Mouse (Mus musculus) right cerebral cortex, postnatal 25 days (tissue): ENCODE data around the gene Macrod2.

Experiments used
- DNase-seq: peaks from one replicate; pipeline ENCODE4 v3.0.0; 2022

Macrod2 gene

DNA sequence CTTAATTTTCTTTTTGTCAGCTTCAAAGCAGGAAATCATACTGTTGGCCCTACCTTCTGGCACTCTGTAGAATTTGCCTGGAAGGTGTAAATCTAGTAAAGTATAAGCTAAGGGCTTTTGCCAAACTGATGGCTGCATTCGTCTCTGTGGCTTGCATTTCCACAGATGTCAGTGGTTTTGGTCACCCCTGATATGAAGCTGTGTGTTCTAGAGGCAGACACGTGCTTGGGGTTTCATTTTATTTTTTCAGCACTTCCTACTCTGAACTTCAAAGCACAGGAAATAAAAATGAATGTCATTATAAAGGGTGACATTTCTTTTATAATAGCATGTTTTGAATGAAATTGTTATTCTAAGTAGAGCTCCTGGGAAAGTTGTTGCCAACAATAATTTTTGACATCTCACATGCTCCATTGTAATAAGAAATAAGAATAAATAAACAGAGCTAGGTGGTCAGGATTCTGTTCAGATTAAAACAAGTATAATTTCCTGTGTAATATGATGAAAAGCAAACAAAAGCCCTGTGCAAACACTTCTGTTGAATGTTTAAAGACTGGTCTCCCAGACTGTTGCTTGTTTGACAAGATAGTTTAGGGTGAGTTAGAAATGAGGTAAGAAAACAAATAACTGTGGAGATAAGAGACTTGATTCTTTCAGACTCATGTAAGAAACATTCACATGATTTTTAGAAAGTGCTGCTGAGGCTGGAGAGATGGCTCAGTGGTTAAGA is 424.4 kb downstream of the Macrod2 start:
- no peak for DNase-seq

DNA sequence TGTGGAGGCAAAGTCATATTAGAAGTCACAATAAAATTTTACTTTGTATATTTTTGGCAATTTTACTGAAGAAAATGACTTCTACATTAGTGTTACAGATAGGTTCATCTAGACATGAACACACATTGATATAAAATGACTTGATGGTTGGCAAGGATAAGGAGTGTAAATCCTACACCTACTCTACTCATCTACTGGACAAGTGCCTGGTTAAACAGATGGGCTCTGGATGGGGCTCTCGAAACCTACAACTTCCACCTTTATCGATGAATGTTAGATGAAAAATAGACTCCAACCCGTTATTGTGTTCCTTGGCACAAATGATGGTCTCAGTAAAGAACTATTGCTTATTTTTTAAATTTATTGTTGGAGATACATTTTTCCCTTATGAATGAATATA is 427.3 kb downstream of the Macrod2 start:
- DNase-seq = no peak

DNA sequence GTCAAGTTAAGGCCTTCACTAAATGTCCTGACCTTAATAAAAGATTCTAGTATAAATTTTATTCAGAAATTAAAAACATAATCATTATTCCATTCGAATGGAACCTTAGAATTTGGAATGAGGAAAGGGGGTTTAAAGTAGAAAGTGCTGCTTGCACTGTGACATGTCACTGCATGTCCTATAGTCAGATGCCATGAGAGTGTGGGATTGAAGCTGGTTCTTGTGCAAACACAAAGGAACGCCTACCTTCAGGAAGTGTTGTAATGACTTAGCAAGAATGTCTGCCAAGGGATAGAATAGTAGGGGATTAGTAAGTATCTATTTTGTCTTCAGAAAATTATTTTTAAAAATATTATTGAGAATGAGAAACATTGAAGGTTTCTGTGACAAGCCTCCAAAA is 431.1 kb downstream of the Macrod2 start:
- no peak for DNase-seq

DNA sequence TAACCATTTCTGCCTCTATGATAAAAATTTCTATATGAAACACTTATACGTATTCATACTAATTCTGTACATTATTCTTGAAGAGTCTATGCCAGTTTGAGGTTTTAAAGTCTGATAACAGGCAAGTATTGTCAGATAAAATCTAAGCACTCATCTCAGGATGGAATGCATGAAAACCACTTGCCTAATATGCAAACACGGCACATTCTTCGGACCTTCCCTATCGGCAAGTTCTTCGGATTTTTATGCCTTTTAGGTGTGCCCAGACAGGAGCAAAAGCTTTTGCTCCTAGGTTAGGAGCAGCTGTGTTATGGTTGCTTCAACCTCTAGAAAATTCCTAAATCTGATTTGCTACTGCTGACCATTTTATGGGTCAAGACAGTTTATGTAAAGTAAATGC is 433.8 kb downstream of the Macrod2 start:
- no peak for DNase-seq

DNA sequence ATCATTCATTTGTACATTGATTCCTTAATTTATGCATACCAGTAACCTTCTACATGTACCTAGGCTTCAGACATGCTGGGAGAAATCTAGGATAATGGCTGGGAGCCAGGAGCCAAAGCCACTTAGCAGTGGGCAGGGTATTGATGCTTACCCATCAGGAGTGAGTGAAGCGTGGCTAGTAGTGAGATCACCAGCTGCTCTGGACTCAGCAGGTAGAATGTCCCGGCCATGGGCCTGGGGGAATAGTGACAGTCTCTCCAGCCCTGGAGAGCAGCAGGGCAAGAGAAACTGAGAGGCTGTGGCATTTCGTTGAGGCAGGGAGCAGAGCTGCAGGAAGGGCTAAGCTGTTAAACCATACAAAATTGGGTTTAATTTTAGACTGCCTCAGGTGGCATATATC is 435.0 kb downstream of the Macrod2 start:
- no peak for DNase-seq

DNA sequence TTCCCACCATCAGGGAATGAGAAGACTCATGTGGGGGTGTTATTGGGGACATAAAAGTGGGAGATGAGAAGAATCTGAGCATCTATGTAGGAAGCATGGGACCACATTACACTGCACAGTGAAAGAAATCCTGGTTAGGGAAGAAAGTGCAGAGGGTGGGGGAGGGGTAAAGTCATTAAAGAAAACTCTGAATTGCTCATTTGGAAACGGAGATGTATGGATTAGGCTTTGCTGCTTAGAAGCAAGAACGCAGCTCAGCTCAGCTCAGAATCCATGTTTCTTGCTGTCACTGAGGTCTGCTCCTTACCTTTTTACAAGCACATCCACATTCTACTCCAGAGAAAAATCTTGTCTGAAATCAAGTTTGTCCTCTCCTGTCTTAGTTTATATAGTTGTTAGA is 444.3 kb downstream of the Macrod2 start:
- no peak for DNase-seq

DNA sequence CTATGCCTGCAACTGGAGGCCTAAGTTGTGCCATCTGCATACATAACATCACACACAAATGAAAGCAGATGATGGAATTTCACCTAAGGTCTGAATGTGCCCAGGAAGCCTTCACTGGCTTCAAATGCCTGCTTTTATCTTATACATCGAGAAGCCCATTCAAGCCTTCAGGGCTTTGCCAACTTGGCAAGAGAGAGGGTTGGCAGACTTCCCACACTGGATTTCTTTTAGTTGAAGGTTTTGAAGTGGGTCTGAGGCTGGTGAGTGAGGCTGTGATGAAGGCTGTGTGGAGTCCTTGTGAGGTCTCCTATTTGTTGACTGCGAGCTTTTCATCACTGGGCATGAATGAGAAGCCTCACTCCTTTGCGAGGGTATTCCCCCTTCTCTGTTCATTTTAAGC is 444.8 kb downstream of the Macrod2 start:
- peak; percentile 34 for DNase-seq

DNA sequence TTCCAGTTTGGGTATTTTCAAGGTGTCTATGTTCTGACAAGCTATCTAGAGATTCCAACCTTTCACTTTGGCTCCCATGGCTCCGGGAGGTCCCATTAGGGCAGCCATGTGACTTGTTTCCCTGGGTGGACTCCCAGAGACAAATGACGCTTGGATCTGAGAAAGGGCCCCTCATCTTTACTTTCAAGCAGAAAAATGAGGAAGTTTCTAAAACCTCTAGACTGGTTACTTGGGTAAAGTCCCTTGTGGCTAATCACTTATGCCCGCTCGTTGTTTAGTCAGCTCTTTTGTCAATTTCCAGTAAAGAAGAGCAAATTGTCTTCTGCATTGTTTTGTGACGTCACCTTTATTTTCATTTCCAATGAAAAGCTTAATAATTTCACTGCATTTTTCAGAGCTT is 448.9 kb downstream of the Macrod2 start:
- no peak for DNase-seq

DNA sequence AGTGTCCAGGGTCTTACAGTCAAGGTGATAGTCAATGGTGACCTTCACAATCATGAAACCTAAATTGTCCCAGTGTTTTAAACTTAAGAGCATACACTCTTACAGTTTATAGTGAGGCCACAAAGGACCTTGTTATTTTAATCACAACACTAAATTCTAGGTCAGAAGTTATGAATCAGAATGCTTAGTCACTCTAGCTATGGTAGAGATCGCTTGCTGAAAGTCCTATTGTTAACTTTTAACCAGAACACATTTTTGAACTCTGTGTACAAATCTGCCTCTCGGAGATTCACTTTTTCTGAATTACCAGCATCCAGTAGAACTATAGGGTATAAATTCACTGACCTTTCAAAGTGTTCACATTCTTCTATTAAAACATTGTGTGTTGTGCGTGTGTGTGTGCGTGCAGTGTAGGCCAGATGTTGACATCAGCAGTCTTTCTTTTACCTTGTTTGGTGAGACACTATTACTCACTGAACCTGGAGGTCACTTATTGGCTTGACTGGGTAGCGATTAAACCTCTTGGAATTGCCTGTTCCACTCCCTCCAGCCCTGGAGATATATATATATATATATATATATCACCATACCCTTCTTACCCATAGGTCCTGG is 452.8 kb downstream of the Macrod2 start:
- DNase-seq = no peak

DNA sequence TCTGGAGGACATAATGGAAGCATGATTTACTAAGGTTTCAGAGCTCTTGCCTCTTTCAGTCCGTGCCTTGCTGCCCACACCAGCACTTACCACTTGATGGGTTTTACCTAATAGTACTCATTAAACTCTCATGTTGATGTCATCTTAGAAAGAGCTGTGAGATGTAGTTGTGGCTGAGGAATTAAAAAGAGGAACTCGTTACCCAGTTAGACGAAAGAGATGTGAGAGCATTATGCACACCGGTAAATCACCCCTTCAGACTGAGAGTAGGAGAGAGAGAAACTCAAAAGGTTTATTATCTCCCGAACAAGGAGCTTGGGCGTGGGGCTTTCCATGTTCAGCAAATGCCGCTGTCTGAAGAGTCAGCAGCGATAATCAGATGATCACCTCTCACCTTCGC is 458.4 kb downstream of the Macrod2 start:
- DNase-seq = no peak

DNA sequence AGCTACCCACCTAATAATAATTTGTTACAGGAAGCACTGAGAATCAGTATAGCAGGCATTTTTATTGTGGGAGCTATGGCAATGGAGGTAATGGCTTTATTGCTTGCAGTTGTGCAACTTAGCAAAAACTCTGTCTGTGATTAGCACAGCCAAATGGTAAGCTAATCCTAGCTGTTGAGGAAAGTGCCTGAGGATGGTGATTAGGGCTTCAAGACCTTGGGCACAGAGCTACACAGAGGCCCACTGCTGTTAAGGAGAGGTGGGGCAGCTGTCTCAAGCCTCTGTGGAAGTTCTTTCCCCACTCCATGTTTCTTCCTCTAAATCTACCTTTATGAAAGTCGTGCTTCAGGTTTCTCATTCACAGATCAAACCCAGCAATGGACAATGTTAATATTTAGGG is 466.2 kb downstream of the Macrod2 start:
- DNase-seq = no peak

DNA sequence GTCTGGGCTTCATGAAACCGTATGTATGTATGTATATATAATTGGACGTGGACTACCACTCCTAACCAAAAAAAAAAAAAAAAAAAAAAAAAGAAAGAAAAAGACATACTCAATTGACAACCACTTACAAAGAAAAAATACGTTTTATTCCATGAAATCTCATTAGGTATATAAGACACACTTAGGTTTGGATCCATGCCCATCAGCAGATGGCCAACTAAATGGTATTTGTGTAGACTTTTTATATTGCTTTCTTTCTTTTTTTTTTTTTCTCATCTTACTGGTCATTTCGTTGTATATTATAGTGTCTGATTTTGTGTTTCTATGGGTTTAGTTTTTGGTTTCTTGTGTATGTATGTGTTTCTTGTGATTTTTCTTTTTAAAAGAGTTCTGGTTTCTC is 467.6 kb downstream of the Macrod2 start:
- no peak for DNase-seq

DNA sequence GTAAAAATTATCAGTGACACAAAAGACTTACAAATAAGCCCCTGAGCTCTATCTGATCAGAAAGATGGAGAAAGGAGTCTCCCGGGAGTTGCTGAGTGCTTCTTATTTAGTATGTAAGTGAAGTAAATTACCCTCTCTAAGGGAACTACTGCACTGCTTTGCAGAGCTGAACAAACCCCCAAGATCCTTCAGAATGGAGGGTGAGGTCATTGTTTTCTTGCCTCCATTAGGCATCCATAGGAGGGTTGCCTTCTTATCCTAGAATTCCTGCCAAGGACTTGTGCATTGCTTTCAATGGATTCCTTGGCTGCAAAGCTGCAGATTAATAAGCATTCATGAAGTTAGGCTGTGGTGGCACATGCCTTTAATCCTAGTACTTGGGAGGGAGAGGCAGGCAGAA is 470.5 kb downstream of the Macrod2 start:
- DNase-seq = no peak

DNA sequence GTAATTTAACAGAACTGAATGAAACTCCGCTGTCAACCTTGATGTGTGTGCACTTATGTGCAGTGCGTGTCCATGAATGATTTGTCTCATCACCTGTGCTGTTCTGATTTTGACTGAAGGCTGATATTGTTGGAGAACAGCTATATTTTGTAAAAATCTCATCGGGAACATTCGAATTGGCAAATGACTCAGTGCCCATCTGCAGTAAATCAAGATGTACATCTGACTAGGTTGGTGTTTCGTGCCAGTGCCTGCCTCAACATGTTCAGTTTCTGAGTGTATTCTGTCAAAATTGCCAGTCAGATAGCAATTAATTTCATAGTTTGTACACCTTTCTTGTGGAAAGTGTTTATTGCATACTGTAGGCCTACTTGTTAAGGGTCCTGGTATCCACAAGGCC is 472.0 kb downstream of the Macrod2 start:
- no peak for DNase-seq

DNA sequence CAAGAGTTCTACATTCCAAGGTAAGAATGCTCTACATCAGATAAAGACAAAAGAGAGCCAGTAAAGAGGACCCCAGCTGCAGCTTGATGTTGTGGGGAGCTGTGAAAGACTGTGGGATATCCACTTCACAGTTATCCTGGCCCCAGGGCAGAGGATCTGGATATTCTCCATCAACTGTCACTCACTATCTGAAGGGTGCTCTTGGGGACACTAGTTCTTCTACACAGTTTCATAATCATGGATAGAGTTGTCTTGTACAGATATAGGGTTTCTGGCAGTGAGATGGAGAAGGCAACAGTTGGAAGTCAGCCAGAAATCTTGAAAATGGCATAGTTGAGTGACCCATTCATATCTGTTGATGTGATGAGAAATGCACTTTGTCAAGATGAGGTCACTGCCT is 490.1 kb downstream of the Macrod2 start:
- no peak for DNase-seq

DNA sequence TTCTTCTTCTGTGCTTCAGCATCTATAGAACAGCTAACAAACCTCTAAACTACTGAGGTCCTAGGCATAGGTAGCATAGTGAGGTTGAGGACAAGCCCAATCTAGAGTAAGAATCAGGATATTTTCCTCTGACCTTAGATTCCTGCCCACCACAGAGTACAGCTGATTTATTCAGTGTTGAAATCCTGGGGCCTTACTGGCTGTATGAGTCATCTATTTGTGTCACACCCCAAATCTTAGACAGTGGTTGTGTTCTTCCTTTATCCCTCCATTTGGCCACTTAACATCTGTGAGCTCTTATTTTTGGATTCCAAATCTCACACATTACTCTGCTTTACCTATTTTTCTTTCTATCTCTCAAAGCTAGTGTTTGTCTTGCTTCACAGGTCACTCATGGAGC is 495.6 kb downstream of the Macrod2 start:
- no peak for DNase-seq

DNA sequence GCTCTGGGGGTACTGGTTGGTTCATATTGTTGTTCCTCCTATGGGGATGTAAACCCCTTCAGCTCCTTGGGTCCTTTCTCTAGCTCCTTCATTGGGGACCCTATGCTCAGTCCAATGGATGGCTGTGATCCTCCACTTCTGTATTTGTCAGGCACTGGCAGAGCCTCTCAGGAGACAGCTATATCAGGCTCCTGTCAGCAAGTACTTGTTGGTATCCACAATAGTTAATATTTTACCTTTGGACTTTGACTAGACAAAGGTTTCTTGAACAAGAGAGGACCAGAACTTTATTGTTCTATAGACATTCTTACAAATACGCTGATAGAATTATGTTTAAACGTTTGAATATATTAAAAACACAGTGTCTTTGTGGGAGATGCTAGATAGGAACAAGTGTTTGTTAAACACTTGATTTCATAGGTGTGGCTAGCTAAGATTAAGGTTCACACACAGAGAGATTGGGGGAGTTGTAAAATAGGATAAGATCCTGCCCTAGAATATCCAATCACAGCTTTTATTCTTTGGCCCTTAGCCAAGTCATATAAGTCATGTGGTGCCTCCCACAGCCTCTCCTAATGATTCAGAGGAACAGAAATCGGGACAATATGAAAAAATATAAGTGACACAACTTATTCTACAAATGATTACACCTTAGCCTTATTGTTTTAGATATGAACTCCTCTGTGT is 501.4 kb downstream of the Macrod2 start:
- DNase-seq = no peak

DNA sequence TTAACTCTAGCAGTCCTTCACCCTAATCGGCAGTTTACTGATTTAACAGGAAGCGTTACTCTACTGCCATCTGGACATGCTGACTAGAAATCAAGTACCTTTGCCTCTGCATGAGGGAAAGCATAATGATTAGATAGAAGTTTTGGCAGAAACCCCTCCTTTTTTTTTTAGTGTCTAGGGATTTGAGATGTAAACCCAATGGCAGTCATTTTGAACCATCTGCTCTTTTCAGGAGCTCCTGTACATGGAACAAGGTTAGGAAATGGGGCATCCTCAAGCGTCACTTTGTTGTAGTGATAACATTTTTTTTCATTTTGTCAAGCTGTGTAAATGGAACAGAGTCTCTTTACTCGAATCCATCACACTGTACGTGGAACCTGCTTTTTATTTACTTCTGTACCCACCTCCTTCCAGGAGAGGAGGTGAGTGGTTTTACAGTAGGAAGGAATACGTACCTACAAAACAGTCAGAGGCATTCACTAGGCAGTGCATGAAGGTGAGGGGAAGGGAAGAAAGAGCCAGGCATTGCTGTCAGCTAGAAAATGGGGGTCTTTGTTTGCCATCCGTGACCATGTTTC is 503.4 kb downstream of the Macrod2 start:
- no peak for DNase-seq

DNA sequence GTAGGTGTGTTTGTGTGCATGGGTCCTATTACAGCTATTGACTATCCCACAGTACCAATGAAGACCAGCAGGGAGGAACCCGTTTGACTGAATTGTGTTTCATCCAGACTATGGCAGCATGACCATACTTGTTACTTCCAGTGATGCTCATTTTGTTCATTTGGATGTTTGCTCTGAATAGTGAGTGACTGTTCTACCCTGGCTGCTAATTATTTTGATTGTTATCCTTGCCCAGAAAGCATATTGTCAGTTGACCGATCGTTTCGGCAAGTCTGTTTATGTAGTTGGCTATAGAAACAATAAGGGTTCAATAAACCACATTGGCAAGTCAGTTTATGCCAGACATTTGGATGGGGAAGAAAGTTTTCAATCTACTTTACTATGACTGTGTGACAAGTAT is 510.2 kb downstream of the Macrod2 start:
- no peak for DNase-seq

DNA sequence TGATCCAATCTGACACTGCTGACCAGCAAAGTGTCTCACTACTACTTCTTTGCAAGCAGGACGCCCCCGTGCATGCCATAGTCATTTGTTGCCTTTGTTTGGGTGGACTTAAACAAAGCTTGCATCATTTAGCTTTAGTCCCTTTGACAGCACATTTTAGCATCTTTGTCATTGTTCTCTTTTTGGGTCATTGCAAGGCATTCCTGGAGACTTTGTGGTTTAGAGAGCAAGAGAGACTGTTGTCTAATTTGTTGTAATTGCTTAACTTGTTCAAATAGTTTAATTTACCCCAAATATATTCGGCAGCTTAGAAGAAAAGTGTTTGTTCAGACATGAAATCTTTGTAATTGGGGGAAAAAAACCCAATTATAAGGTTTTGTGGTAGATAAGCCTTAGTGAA is 511.0 kb downstream of the Macrod2 start:
- DNase-seq = no peak

DNA sequence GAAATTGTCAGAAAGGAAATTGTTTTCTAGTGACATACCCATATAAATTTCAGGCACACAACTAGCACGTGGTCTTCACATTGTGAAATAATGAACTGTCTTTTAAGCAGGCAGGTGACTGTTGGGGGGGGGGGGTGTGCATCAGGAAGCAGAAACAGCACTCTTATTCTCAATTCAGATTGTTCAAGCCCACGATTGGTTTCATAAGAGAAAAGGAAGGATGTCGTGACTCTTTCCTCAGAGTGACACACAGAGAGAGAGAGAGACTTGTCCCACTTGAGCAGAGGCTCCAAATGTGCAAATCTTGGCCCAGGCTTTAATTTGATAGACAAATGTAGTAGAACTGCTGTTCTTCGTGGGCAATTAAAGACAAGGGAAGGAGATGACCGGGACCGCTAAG is 516.4 kb downstream of the Macrod2 start:
- no peak for DNase-seq

DNA sequence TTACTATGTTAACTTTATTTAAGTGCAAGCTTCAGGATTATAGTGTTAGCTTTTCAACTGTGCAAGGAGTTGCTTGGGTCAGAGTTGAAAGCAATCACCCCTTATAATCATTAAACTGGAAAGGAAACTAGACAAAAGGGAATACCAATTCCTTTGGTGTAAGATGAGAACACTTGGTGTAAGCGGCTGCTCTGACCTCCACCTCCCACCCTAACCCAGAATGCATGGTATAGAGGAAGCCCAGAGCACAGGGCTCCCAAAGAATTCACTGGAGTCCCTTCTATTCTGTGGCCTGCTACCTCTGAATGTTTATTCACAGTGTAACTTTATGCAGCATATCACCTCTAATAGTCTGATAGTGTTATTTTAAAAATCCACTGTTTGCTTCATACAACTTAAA is 517.1 kb downstream of the Macrod2 start:
- no peak for DNase-seq

DNA sequence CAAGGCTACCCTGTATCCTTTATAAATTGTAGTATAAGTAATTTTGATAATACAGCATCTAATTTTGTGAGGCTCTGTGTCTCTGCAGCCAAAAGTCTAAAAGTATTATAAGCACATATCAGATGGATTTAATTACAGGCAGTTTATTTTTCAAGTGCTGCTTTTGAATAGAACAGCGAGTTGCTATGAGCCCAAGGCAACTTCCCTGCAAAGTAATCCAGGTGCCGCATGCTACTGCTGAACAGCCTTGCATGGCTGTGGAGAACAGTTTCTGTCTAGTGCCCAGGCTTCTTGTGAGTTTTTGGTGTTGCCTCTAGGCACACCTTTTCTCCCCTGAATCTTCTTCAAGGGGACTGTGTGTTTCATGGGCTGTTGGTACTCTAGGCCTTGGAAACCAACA is 517.8 kb downstream of the Macrod2 start:
- no peak for DNase-seq
